Mouse (Mus musculus): Measurements from ENCODE around the gene Recql. TPM values are rescaled to one million over a fixed set of nuclear protein-coding genes. Genes with fewer than 3 reads are reported as not detected.
A peak's percentile ranks its signal among the peaks of the same experiment; 100 is the strongest.
"Not testable (repeated sequence)": the region's sequence is repeated elsewhere in the genome, so short reads cannot be mapped to it uniquely, and the experiment has no call there.

Gene Recql
- total and polyA plus RNA-seq, 2 experiments from 2014 or later, result 16.6 to 25.4 TPM

GRCm38 (mm10) chr6:142366473-142367018 is 20.3 kb downstream of the Recql start:
- Histone ChIP-seq H3K9ac (replicated peaks; ENCODE audit: low read length) (no peak overlapping the region), H3K36me3 (ENCODE audit: insufficient read depth, low read length) (peaks cover 25% of the 10 kb centered on the region; the same call in 1 of the 2 replicates), H3K4me2 (ENCODE audit: low read depth, low read length) (no peak overlapping the region), H3K4me3 (ENCODE audit: low read length) (no peak overlapping the region), H3K27ac (no peak overlapping the region), H3K9me3 (ENCODE audit: low read length) (no peaks in the 10 kb centered on the region), H3K4me1 (ENCODE audit: insufficient read depth, low read length) (no peaks in the 10 kb centered on the region), H3K27me3 (ENCODE audit: insufficient read depth, low read length) (no peaks in the 10 kb centered on the region)
- DNase-seq (ENCODE audit: low spot score) (no peak), ATAC-seq (no peak)
- whole genome bisulfite sequencing, result 93% methylated on average over 10 of the region's 10 CpGs
- TF ChIP-seq CTCF (IDR thresholded peaks at IDR 0.05; ENCODE audit: low read depth), result no peak

DNA sequence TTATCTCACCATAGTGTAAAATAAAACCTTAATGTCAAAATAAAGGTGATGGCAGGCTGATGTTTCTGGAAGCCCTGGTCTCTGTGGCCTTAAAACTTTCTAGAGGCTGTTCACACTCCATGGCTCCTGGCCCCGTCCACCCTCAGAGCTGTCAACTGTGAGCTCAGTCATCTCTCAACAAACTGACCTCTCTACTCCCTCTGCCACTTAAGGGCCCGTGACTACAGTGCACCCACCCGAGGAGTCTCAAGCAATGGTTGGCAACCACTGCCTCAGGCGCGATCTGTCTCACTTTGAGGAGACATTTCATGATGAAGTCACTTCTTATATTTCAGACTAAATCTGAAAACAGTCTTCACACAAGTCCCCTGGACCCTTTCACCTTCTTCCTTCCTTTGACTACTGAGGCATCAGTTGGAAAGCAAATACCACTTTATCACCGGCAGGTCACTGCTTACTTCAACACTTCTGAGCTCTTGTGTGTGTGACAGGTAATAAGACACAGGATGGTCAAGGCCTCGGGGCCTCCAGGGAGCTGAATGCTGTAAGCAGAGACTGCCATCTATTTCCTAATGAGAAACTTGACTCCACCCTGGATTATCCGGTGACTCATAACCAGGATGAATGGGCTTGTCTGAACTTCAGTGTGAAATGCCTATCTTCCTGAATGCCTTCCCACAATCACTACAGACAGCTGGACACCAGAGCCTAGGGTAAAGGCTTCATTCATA is 21.0 kb downstream of the Recql start:
- no peak for TF ChIP-seq CTCF (IDR thresholded peaks at IDR 0.05; ENCODE audit: low read depth)
- peaks cover 26% of the 10 kb centered on the region; the same call in 1 of the 2 replicates for H3K36me3 ChIP-seq (ENCODE audit: insufficient read depth, low read length)
- DNase-seq (ENCODE audit: low spot score), result no peak

DNA sequence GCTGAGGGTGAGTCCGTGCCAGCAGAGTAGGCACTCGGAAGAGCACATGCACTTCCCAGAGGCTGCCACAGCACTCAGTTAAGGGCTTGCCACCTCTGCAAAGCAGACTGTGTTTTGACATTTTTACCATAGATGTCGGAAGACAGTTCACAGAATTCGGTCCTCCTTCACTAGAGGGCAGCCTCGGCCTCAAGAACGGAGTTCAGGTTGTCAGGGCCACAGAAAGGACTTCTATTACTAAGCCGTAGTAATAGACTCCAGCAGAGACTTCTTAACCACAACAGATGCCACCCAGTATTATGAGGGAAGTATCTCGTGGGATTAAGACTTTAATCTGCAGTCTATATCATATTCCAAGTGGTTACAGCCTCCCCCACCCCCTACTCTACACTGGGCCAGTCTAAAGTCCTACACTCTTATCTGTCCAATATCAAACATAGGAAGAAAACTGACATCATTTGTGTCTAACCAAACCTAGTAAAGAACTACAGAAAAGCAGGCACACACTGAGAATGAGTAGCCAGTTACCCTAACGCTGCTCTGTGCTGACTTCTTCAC is 23.8 kb downstream of the Recql start:
- H3K4me1 ChIP-seq (ENCODE audit: insufficient read depth, low read length), result no peaks in the 10 kb centered on the region
- H3K4me2 ChIP-seq (ENCODE audit: low read depth, low read length), result no peak overlapping the region
- no peak overlapping the region for H3K27ac ChIP-seq
- H3K4me3 ChIP-seq (ENCODE audit: low read length), result no peak overlapping the region
- DNase-seq (ENCODE audit: low spot score) (peak; percentile 50), ATAC-seq (peak; percentile 58)
- no peak overlapping the region for H3K9ac ChIP-seq (replicated peaks; ENCODE audit: low read length)
- H3K36me3 ChIP-seq (ENCODE audit: insufficient read depth, low read length), result peaks cover 44% of the 10 kb centered on the region
- H3K9me3 ChIP-seq (ENCODE audit: low read length), result no peaks in the 10 kb centered on the region
- 60% methylated on average over 9 of the region's 9 CpGs for WGBS
- TF ChIP-seq CTCF (IDR thresholded peaks at IDR 0.05; ENCODE audit: low read depth), result peak; percentile 57
- no peaks in the 10 kb centered on the region for H3K27me3 ChIP-seq (ENCODE audit: insufficient read depth, low read length)

More for the DNA sequence above, 21.0 kb downstream of the Recql start:
- H3K4me3 ChIP-seq (ENCODE audit: low read length), result no peak overlapping the region
- WGBS, result 90% methylated on average over 8 of the region's 8 CpGs
- no peak for ATAC-seq
- H3K4me1 ChIP-seq (ENCODE audit: insufficient read depth, low read length), result no peaks in the 10 kb centered on the region
- H3K9me3 ChIP-seq (ENCODE audit: low read length), result no peaks in the 10 kb centered on the region
- H3K4me2 ChIP-seq (ENCODE audit: low read depth, low read length), result no peak overlapping the region
- H3K27me3 ChIP-seq (ENCODE audit: insufficient read depth, low read length), result no peaks in the 10 kb centered on the region
- H3K27ac ChIP-seq, result no peak overlapping the region
- no peak overlapping the region for H3K9ac ChIP-seq (replicated peaks; ENCODE audit: low read length)

DNA sequence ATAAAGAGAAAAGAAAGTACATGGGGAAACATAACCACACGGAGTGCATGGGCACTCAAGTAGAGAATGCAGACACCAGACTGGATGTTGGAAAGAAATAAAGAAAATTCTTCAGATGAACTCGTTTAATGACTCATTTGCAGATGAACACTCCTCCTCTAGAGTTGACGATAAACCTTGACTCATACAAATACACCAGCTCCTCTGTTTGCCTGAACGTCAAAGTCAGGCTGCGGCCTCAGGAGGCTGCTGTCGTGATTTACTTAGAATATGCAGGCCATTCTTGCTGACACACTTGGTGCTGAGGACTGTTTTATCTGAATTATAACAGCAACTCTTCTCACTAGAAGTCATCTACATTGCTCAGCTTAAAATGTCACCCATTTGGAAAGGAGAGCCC is 24.9 kb downstream of the Recql start:
- Histone ChIP-seq H3K36me3 (ENCODE audit: insufficient read depth, low read length) (peaks cover 45% of the 10 kb centered on the region), H3K9me3 (ENCODE audit: low read length) (no peaks in the 10 kb centered on the region), H3K27me3 (ENCODE audit: insufficient read depth, low read length) (no peaks in the 10 kb centered on the region), H3K27ac (no peak overlapping the region), H3K4me3 (ENCODE audit: low read length) (no peak overlapping the region), H3K9ac (replicated peaks; ENCODE audit: low read length) (no peak overlapping the region), H3K4me2 (ENCODE audit: low read depth, low read length) (no peak overlapping the region), H3K4me1 (ENCODE audit: insufficient read depth, low read length) (no peaks in the 10 kb centered on the region)
- TF ChIP-seq CTCF (IDR thresholded peaks at IDR 0.05; ENCODE audit: low read depth), result no peak
- ATAC-seq (no peak), DNase-seq (ENCODE audit: low spot score) (no peak)
- 94% methylated on average over 6 of the region's 6 CpGs for WGBS

DNA sequence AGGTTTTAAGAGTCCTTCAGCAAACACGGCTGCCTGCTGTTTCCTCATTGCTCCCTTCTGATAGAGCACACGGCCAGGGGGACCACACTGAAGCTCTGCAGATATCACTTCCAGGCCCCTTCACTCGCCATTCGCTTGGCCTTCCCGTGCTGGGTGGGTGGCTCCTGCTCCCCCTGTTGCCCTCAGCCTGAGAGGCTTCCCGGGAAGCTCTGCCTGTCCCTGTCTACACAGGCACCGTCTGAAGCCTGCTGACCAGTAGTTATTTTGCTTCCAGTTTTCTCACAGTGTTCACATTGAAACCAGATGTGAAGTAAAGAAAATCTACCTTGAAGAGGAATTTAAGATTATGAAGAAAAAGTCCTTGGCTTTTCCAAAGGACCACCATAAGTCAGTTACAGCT is 29.8 kb downstream of the Recql start:
- no peak for TF ChIP-seq CTCF (IDR thresholded peaks at IDR 0.05; ENCODE audit: low read depth)
- WGBS, result 76% methylated on average over 7 of the region's 7 CpGs
- H3K36me3 ChIP-seq (ENCODE audit: insufficient read depth, low read length), result peaks cover 54% of the 10 kb centered on the region

GRCm38 (mm10) chr6:142352099-142352498 is 34.8 kb downstream of the Recql start:
- H3K9ac ChIP-seq (replicated peaks; ENCODE audit: low read length); H3K9me3 ChIP-seq (ENCODE audit: low read length); H3K4me1 ChIP-seq (ENCODE audit: insufficient read depth, low read length); H3K27ac ChIP-seq; DNase-seq (ENCODE audit: low spot score); ATAC-seq; H3K4me3 ChIP-seq (ENCODE audit: low read length); H3K4me2 ChIP-seq (ENCODE audit: low read depth, low read length); H3K27me3 ChIP-seq (ENCODE audit: insufficient read depth, low read length): not testable (repeated sequence)
- peaks cover 46% of the 10 kb centered on the region for H3K36me3 ChIP-seq (ENCODE audit: insufficient read depth, low read length)
- 99% methylated on average over 3 of the region's 3 CpGs for whole genome bisulfite sequencing

More for the DNA sequence above, 29.8 kb downstream of the Recql start:
- H3K27me3 ChIP-seq (ENCODE audit: insufficient read depth, low read length), result no peaks in the 10 kb centered on the region
- no peaks in the 10 kb centered on the region for H3K4me1 ChIP-seq (ENCODE audit: insufficient read depth, low read length)
- DNase-seq (ENCODE audit: low spot score) (no peak), ATAC-seq (no peak)
- H3K4me3 ChIP-seq (ENCODE audit: low read length), result no peak overlapping the region
- no peaks in the 10 kb centered on the region for H3K9me3 ChIP-seq (ENCODE audit: low read length)
- no peak overlapping the region for H3K4me2 ChIP-seq (ENCODE audit: low read depth, low read length)
- no peak overlapping the region for H3K27ac ChIP-seq
- H3K9ac ChIP-seq (replicated peaks; ENCODE audit: low read length), result no peak overlapping the region
